Mouse (Mus musculus) embryo, embryonic 10 days (tissue): ENCODE measurements around the gene Batf2.
"Not testable (repeated sequence)": the region's sequence is repeated elsewhere in the genome, so short reads cannot be mapped to it uniquely, and the experiment has no call there.

Source experiments
- DNase-seq: peaks from one replicate; pipeline ENCODE4 v3.0.0-alpha.2; 2015; ENCODE audit warnings: low spot score

The Batf2 gene

DNA sequence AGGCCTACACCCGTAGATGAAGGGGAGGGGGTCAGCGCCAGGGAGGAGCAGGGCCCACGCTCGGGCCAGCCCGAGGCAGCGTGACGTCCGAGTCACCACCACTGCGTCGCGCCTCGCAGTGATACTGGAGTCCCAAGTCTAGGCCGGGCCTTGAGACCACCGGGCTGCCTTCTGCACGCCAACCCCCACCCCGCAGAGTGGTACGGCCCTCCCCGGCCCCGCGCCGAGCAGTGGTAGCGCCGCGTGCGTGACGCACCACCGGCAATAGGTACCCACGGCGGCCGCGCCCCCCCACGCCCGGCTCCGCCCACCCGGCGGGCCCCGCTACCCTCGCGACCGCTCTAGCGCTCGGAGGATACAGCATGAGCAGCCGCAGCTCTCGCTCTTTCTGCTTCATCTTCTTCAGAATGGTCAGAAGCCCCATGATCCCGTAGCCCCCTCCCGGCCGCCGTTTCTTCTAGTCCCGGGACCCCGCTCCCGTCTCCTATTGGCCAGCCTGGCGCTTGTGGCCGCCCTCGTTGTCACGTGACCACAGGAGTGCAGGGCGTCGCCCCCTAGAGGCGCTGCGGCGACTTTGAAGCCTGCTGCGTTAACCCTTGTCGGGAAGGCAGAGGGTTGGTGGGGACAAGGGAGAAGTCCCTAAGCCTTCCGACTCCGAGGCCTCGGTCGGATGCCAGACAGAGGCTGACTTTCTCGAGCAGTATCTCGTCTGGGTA is at the start of gene Batf2:
Batf2 (plus strand) TSS at position 306 of the 716 bp plus-strand sequence.
- DNase-seq, result peak; percentile 98

DNA sequence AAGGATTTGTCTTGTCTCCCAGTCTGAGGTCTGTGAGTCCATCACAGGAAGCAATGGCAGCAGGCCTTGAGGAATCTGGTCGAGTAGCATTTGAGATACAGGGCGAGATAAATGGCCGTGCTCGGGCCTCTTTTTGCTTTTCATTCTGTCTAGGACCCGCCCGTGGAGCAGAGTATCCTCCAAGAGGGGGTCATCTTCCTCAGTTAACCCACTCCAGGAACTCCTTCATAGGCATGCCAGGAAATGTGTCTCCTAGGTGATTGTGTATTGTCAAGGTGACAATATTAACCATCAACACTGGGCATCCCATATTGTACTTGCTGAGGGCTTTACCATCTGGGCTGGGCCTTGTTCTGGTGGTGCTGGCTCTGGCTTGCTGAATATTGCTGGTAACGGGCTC is 46.7 kb upstream of the Batf2 start, which contains the start of gene AC131692.1:
AC131692.1 (plus strand) TSS at position 301 of the 400 bp plus-strand sequence.
- no peak for DNase-seq

GRCm38 (mm10) chr19:6097847-6098246 is 42.9 kb upstream of the Batf2 start:
- no peak for DNase-seq

- DNase-seq, result no peak
These were observed 39.6 kb upstream of the Batf2 start for GRCm38 (mm10) chr19:6101186-6101585.

- DNase-seq, result no peak
These were observed 38.5 kb upstream of the Batf2 start for GRCm38 (mm10) chr19:6102169-6102853.

DNA sequence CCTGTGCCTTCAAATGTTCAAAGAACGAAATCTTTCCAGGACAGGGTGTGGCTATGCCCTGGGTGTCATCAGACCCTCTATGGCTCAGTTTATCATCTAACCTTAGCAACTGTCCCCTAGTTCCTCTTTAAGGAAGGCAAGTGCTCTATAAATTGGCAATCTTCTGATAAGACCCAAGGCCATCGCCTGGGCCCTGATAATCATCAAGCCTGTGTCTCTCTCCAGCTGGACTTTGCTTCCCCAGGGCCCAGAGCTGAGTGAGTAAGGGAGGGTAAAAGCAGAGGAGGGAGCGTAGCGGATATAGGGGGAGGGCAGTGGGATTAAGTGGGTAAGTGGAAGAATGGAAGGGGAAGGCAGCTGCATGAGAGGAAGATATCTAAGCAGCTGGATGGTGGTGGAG is 36.3 kb upstream of the Batf2 start:
- no peak for DNase-seq

- no peak for DNase-seq
These were observed 35.2 kb upstream of the Batf2 start, which contains the start of gene Naaladl1 for GRCm38 (mm10) chr19:6105586-6105985. Gene Naaladl1 (plus strand): TSS chr19:6105782.

DNA sequence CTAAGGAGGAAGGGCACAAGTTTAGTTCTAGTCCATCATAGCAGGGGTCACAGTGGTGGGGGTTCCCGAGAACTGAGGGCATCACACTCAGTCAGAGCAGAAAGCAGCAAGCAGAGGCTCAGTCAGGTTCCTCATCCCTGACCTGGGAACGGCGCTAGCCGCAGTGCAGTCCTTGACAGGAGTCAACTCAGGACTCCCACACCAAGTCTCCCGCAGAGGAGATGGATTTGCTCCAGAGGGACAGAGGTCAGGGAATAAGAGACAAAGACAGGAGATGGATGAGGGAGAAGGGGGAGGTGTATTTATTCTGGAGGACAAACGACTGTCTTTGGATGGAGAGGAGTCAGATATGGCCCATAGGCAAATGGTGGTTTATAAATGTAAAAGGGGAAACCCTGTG is 27.7 kb upstream of the Batf2 start:
- no peak for DNase-seq

- no peak for DNase-seq
These were observed 24.5 kb upstream of the Batf2 start for GRCm38 (mm10) chr19:6116113-6116850.

DNA sequence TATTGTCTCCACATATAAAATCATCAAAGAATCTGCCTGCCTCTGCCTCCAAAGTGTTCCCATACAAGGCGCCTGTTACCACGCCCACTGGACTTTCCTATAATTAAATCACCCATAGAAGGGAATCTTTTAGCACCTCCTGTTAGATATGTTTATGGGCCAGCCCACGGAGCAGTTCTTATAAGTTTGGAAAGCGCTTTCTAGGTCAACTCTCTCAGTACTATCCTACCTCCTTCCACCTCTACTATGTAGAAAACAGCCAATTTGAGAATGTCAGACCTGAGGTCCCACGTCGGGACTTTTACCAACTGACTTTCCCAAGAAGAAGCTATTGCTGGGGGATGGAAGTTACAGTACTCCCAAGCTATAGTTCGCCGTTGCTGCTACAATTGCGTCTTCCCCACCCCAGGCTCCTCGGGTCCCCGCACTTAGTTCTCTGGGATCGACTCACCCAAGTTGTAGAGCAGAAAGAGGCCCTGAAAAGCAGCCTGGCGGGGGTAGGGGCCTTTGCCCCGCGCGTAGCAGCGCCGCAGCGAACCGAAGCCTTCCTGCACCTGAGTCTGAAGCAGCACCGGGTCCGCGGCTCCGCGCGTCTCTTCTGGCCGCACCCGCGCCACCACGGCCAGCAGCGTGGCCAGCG is 23.3 kb upstream of the Batf2 start:
- DNase-seq, result no peak

DNA sequence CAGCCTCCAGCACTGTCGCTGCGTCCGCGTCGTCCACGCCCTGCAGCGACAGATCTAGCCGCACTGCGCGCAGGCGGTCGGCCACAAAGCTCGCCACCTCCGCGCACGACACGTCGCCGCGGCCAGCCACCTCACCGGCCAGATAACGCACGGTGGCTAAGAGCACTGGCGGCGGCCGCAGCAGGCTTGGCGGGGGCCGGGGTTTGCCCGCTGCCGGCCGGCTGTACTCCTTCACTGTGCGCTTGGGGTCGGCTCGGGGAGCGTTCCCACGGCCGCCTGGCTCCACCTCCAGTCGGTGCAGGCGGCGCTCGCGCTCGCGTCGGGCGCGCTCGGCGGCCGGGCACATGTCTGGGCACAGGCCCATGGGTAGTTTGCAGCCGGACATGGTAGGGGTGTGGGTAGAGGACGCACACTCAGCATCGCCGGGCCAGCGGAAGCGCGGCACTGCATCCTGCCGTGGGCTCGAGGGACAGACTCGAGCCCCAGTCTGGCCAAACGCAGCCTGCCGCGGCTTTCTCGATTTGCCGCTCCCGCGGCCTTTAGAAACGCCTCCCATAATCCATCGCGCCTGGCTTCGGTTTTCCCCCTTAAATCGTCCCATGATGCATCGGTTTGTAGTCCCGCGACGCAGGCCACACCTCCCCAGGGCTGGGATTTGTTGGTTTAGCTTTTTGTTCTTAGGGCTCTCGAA is 22.7 kb upstream of the Batf2 start, which contains the start of gene Sac3d1:
Sac3d1 (minus strand) TSS at position 665 of the 691 bp plus-strand sequence.
- peak; percentile 96 for DNase-seq

GRCm38 (mm10) chr19:6118677-6119185 is 22.1 kb upstream of the Batf2 start:
- no peak for DNase-seq

- no peak for DNase-seq
These were observed 19.0 kb upstream of the Batf2 start for GRCm38 (mm10) chr19:6121761-6122160.

DNA sequence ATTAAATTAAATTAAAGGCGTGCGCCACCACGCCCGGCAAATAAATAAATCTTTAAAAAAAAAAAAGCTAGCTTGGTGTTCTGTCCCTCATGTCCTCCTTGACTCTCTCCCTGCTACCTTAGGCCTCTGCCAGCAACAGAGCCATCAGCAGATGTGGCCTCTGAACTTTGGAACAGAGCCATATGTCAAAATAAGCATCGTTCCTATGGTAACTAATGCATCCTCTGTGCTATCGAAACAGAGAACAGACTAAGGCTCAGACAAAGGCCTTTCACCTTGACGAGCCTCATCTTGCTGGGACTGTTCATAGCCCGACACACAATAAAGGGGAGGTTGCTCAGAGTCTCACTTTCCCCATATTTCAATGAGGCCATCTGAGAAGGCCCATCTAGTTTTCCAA is 17.5 kb upstream of the Batf2 start:
- peak; percentile 71 for DNase-seq

GRCm38 (mm10) chr19:6124898-6125297 is 15.9 kb upstream of the Batf2 start:
- no peak for DNase-seq

DNA sequence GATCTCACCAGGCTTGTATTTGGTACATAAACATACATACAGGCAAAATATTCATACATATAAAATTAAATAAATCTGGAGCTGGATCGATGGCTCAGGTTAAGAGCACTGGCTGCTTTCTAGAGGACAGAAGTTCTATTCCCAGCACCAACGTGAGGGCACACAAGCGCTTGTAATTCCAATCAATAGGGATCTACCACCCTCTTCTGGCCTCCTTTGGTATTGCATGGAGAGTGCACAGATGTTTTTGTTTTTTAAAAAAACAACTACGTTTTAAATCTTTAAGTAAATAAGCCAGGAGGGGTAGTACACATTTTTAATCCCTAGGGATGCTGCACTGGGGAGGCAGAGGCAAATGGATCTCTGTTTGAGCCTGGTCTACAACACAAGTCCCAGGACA is 14.5 kb upstream of the Batf2 start:
- peak; percentile 52 for DNase-seq

DNA sequence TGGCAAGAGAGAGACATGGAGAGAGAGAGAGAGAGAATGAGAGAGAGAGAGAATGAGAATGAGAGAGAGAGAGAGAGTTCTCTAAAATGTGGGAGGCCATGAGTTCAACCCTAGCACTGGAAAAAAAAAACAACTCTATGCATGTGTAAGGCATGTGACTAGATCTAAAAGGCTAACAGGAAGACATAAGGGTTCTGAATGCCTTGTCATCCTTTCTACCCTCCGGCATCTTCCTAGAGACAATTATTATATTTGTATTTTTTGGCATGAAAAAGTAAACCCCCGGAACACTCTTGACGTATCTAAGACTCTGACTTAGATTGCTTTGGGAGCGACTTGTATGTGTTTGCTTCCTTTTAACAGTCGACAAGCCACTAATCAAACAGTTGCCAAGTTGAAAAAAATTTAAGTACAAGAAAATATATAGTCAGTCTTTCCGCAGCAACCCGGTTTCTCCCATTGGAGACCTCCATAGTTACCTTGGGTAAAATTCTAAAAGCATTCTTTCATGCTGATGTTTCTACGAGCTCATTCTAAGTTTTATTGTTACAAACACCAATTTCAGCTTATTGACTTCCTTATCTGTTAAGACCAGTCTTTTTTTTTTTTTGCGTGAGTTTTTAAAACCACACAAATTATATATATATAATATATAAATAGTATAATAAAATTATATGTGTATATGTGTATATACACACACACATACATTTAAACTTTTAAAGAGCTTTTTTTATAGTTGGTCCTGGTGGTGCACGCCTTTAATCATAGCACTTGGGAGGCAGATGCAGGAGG is 13.8 kb upstream of the Batf2 start:
- no peak for DNase-seq

- DNase-seq, result peak; percentile 96
These were observed 12.9 kb upstream of the Batf2 start, which contains the start of gene Snx15 for GRCm38 (mm10) chr19:6127760-6128341. Gene Snx15 (minus strand): TSS chr19:6128304.

- DNase-seq, result not testable (repeated sequence)
These were observed 10.2 kb upstream of the Batf2 start for GRCm38 (mm10) chr19:6130414-6131128.
